Mouse (Mus musculus) myocyte (in vitro differentiated cells): ENCODE data around the gene Plcb4.

Source experiments
- CEBPB ChIP-seq: IDR thresholded peaks from 2 replicates; pipeline ENCODE4 v1.6.1; 2011; ENCODE audit warnings: mild to moderate bottlenecking, moderate library complexity; ENCODE audit not compliant: poor library complexity, insufficient read depth, severe bottlenecking
- E2F4 ChIP-seq: IDR thresholded peaks from one replicate; pipeline ENCODE4 v1.6.1; 2011; ENCODE audit warnings: mild to moderate bottlenecking, control low read depth, moderate library complexity; ENCODE audit not compliant: insufficient read depth
- MAX ChIP-seq: IDR thresholded peaks from one replicate; pipeline ENCODE4 v1.6.1; 2011; ENCODE audit warnings: low read depth, mild to moderate bottlenecking, control low read depth
- MYOD1 ChIP-seq, 3 experiments: IDR thresholded peaks; one replicate each; pipeline ENCODE4 v1.6.1; 2011; ENCODE audit warnings: control low read depth in 2 of 3, low read depth in 2 of 3, mild to moderate bottlenecking in 2 of 3, moderate library complexity in 1 of 3; ENCODE audit not compliant: insufficient read length in 2 of 3, control insufficient read depth in 1 of 3
- MYOG ChIP-seq, 3 experiments: IDR thresholded peaks; one replicate each; pipeline ENCODE4 v1.6.1; 2011; ENCODE audit warnings: control low read depth in 2 of 3, low read depth in 2 of 3, mild to moderate bottlenecking in 2 of 3; ENCODE audit not compliant: insufficient read length in 2 of 3, control insufficient read depth in 1 of 3, insufficient read depth in 1 of 3
- POLR2A ChIP-seq: IDR thresholded peaks from one replicate; pipeline ENCODE4 v1.6.1; 2011; ENCODE audit warnings: low read depth, mild to moderate bottlenecking, control low read depth, moderate library complexity; ENCODE audit not compliant: insufficient read length
- POLR2AphosphoS2 ChIP-seq: IDR thresholded peaks from one replicate; pipeline ENCODE4 v1.6.1; 2011; ENCODE audit warnings: low read depth, control low read depth; ENCODE audit not compliant: insufficient read length
- REST ChIP-seq: IDR thresholded peaks from one replicate; pipeline ENCODE4 v1.6.1; 2011; ENCODE audit warnings: mild to moderate bottlenecking, control low read depth, moderate library complexity; ENCODE audit not compliant: insufficient read depth, insufficient read length
- TCF12 ChIP-seq: IDR thresholded peaks from one replicate; pipeline ENCODE4 v1.6.1; 2011; ENCODE audit warnings: mild to moderate bottlenecking, control low read depth; ENCODE audit not compliant: poor library complexity, insufficient read depth, severe bottlenecking
- TCF3 ChIP-seq: IDR thresholded peaks from one replicate; pipeline ENCODE4 v1.6.1; 2011; ENCODE audit warnings: low read depth, control low read depth; ENCODE audit not compliant: insufficient read length
- USF1 ChIP-seq: IDR thresholded peaks from one replicate; pipeline ENCODE4 v1.6.1; 2011; ENCODE audit warnings: low read depth, mild to moderate bottlenecking, control low read depth, moderate library complexity

- no peak for TF ChIP-seq POLR2A
- TF ChIP-seq MAX: no peak
- TF ChIP-seq MYOD1 (IDR thresholded peaks at IDR 0.05; ENCODE audit: control insufficient read depth in 1 of 3, insufficient read length in 2 of 3, low read depth in 2 of 3): no peak
- no peak for TF ChIP-seq USF1
- TF ChIP-seq TCF3: no peak
- TF ChIP-seq MYOG (IDR thresholded peaks at IDR 0.05; ENCODE audit: control insufficient read depth in 1 of 3, insufficient read depth in 1 of 3, insufficient read length in 2 of 3, low read depth in 2 of 3): no peak
- no peak for TF ChIP-seq E2F4
- TF ChIP-seq CEBPB: no peak
- no peak for TF ChIP-seq TCF12
- TF ChIP-seq POLR2AphosphoS2: no peak
- TF ChIP-seq REST: no peak
These were observed 304.3 kb downstream of the Plcb4 start for GRCm38 (mm10) chr2:135963089-135963488.
